Mouse (Mus musculus) myocyte (in vitro differentiated cells): ENCODE measurements at regions not wholly inside any gene's neighbourhood (a gene's known extent, or its start where the extent isn't known, plus 50 kb on each side); places are given as distances from the start of the nearest gene placed in this dataset.

ENCODE experiments used
- E2F4 ChIP-seq: IDR thresholded peaks from one replicate; pipeline ENCODE4 v1.6.1; 2011; ENCODE audit warnings: mild to moderate bottlenecking, control low read depth, moderate library complexity; ENCODE audit not compliant: insufficient read depth
- MYOG ChIP-seq, 3 experiments: IDR thresholded peaks; one replicate each; pipeline ENCODE4 v1.6.1; 2011; ENCODE audit warnings: control low read depth in 2 of 3, low read depth in 2 of 3, mild to moderate bottlenecking in 2 of 3; ENCODE audit not compliant: insufficient read length in 2 of 3, control insufficient read depth in 1 of 3, insufficient read depth in 1 of 3
- POLR2A ChIP-seq: IDR thresholded peaks from one replicate; pipeline ENCODE4 v1.6.1; 2011; ENCODE audit warnings: low read depth, mild to moderate bottlenecking, control low read depth, moderate library complexity; ENCODE audit not compliant: insufficient read length
- POLR2AphosphoS2 ChIP-seq: IDR thresholded peaks from one replicate; pipeline ENCODE4 v1.6.1; 2011; ENCODE audit warnings: low read depth, control low read depth; ENCODE audit not compliant: insufficient read length
- REST ChIP-seq: IDR thresholded peaks from one replicate; pipeline ENCODE4 v1.6.1; 2011; ENCODE audit warnings: mild to moderate bottlenecking, control low read depth, moderate library complexity; ENCODE audit not compliant: insufficient read depth, insufficient read length
- SRF ChIP-seq: IDR thresholded peaks from one replicate; pipeline ENCODE4 v1.6.1; 2011; ENCODE audit warnings: low read depth; ENCODE audit not compliant: control insufficient read depth, insufficient read length
- TCF12 ChIP-seq: IDR thresholded peaks from one replicate; pipeline ENCODE4 v1.6.1; 2011; ENCODE audit warnings: mild to moderate bottlenecking, control low read depth; ENCODE audit not compliant: poor library complexity, insufficient read depth, severe bottlenecking
- TCF3 ChIP-seq: IDR thresholded peaks from one replicate; pipeline ENCODE4 v1.6.1; 2011; ENCODE audit warnings: low read depth, control low read depth; ENCODE audit not compliant: insufficient read length
- USF1 ChIP-seq: IDR thresholded peaks from one replicate; pipeline ENCODE4 v1.6.1; 2011; ENCODE audit warnings: low read depth, mild to moderate bottlenecking, control low read depth, moderate library complexity

- TF ChIP-seq MYOG (IDR thresholded peaks at IDR 0.05; ENCODE audit: control insufficient read depth in 1 of 3, insufficient read depth in 1 of 3, insufficient read length in 2 of 3, low read depth in 2 of 3) = no peak
- TF ChIP-seq POLR2AphosphoS2 = no peak
- TF ChIP-seq TCF12 = no peak
- TF ChIP-seq USF1 = no peak
- TF ChIP-seq POLR2A = no peak
- no peak for TF ChIP-seq SRF
- no peak for TF ChIP-seq TCF3
- no peak for TF ChIP-seq E2F4
- no peak for TF ChIP-seq REST
Observed at GRCm38 (mm10) chr12:32692081-32692819, 127.1 kb upstream of the Nampt start.
